Mouse (Mus musculus) heart, postnatal 0 days (tissue): ENCODE results near the gene Gm3285.

Source experiments
- CTCF ChIP-seq: IDR thresholded peaks from 2 replicates; pipeline ENCODE4 v1.5.1; 2016; ENCODE audit warnings: antibody characterized with exemption, control low read depth, low read depth
- EP300 ChIP-seq: IDR thresholded peaks from 2 replicates; pipeline ENCODE4 v1.6.1; 2016; ENCODE audit warnings: antibody characterized with exemption, low read depth

GRCm38 (mm10) chr10:77902211-77902893, 40.6 kb downstream of the Gm3285 start, which contains the start of gene Lrrc3:
- no peak; the same call in 1 of the 2 replicates for TF ChIP-seq CTCF
- TF ChIP-seq EP300, result no peak
